Mouse (Mus musculus) heart, embryonic 16.5 days (tissue): ENCODE results near the gene Prkci. TPM values are rescaled to one million over a fixed set of nuclear protein-coding genes. Genes with fewer than 3 reads are reported as not detected.
A peak's percentile ranks its signal among the peaks of the same experiment; 100 is the strongest.

Source experiments
- ATAC-seq: fragments of 200-750 bp; cut with Nextera tagmentation; replicated peaks from 2 replicates; pipeline ENCODE4 v1.8.0; 2017; ENCODE audit warnings: moderate number of reproducible peaks; ENCODE audit not compliant: insufficient read depth, low FRiP score; ENCODE audit errors: extremely low read depth
- H3K27ac ChIP-seq: fragments of 300-500 bp; sonication (generic); 2 replicates; pipeline ENCODE4 v1.5.1; 2014; ENCODE audit warnings: mild to moderate bottlenecking, low read length, control low read depth, moderate library complexity
- H3K27me3 ChIP-seq: fragments of 300-500 bp; sonication (generic); 2 replicates; pipeline ENCODE4 v1.6.1; 2014; ENCODE audit warnings: low read length, mixed read lengths; ENCODE audit not compliant: control insufficient read depth, insufficient read depth
- H3K36me3 ChIP-seq: fragments of 300-500 bp; sonication (generic); 2 replicates; pipeline ENCODE4 v1.6.1; 2014; ENCODE audit not compliant: control insufficient read depth, insufficient read depth
- H3K4me1 ChIP-seq: fragments of 300-500 bp; sonication (generic); 2 replicates; pipeline ENCODE4 v1.6.1; 2014; ENCODE audit warnings: low read length, mixed read lengths; ENCODE audit not compliant: control insufficient read depth, insufficient read depth
- H3K4me2 ChIP-seq: fragments of 300-500 bp; sonication (generic); 2 replicates; pipeline ENCODE4 v1.6.1; 2014; ENCODE audit warnings: low read depth, mild to moderate bottlenecking, control low read depth, low read length
- H3K4me3 ChIP-seq: fragments of 300-500 bp; sonication (generic); 2 replicates; pipeline ENCODE4 v1.5.1; 2014; ENCODE audit warnings: mild to moderate bottlenecking, control low read depth, low read length
- H3K9ac ChIP-seq: fragments of 300-500 bp; sonication (generic); 2 replicates; pipeline ENCODE4 v1.6.1; 2014; ENCODE audit warnings: low read length, control low read depth
- H3K9me3 ChIP-seq: fragments of 300-500 bp; sonication (generic); replicated peaks from 2 replicates; pipeline ENCODE4 v1.6.1; 2016; ENCODE audit warnings: low read length; ENCODE audit not compliant: control insufficient read depth
- WGBS: fragments of 180-500 bp; shearing (Covaris S2); extraction: QIAGEN DNeasy Blood & Tissue Kit; methylation state at CpG from one replicate; pipeline ENCODE4 v1.1.7; 2014; 5-methylcytosine and 5-hydroxymethylcytosine counted together
- polyA plus RNA-seq: library from polyadenylated mRNA; unstranded; fragments of >200 nt; fragmentation: Nextera tagmentation; extraction: Ambion mirVana; gene quantifications from 2 replicates; pipeline ENCODE4 v1.2.1, GENCODE M21; 2015

Prkci gene
- polyA plus RNA-seq = 16.9 and 17.1 TPM in 2 replicates

GRCm38 (mm10) chr3:30995283-30995898 is at the start of gene Prkci:
Gene Prkci, plus strand, starts transcription at chr3:30995747.
- H3K9ac ChIP-seq = peak within 1 kb of the TSS; percentile 97
- peak within 1 kb of the TSS; percentile 93 for H3K27ac ChIP-seq
- peaks cover 26% of the 10 kb centered on the region for H3K4me1 ChIP-seq
- H3K4me2 ChIP-seq = peak within 1 kb of the TSS; percentile 77
- peak within 1 kb of the TSS; percentile 97 for H3K4me3 ChIP-seq
- H3K9me3 ChIP-seq = no peaks in the 10 kb centered on the region
- H3K36me3 ChIP-seq = no peaks in the 10 kb centered on the region
- H3K27me3 ChIP-seq = no peaks in the 10 kb centered on the region
- under 1% methylated on average over 39 of the region's 50 CpGs for WGBS
- peak; percentile 98 for ATAC-seq

- 65% methylated on average over 3 of the region's 3 CpGs for WGBS
- no peak overlapping the region for H3K27ac ChIP-seq
- H3K36me3 ChIP-seq = peaks cover 38% of the 10 kb centered on the region
- ATAC-seq = no peak
- H3K4me1 ChIP-seq = no peaks in the 10 kb centered on the region
- H3K9me3 ChIP-seq = no peaks in the 10 kb centered on the region
- H3K4me2 ChIP-seq = no peak overlapping the region
- H3K4me3 ChIP-seq = no peak overlapping the region
- H3K9ac ChIP-seq = no peak overlapping the region
- H3K27me3 ChIP-seq = no peaks in the 10 kb centered on the region
These were observed 43.9 kb upstream of the Prkci start for GRCm38 (mm10) chr3:30951652-30952051.

- no peak overlapping the region for H3K4me3 ChIP-seq
- H3K9me3 ChIP-seq = no peaks in the 10 kb centered on the region
- H3K27me3 ChIP-seq = no peaks in the 10 kb centered on the region
- no peaks in the 10 kb centered on the region for H3K4me1 ChIP-seq
- no peak for ATAC-seq
- H3K27ac ChIP-seq = no peak overlapping the region
- 84% methylated on average over 12 of the region's 12 CpGs for WGBS
- peaks cover 44% of the 10 kb centered on the region for H3K36me3 ChIP-seq
- H3K4me2 ChIP-seq = no peak overlapping the region
- no peak overlapping the region for H3K9ac ChIP-seq
These were observed 43.1 kb upstream of the Prkci start for GRCm38 (mm10) chr3:30952273-30953070.

GRCm38 (mm10) chr3:30956327-30956726 is 39.2 kb upstream of the Prkci start:
- H3K4me1 ChIP-seq = no peaks in the 10 kb centered on the region
- H3K36me3 ChIP-seq = peaks cover 46% of the 10 kb centered on the region
- no peak overlapping the region for H3K27ac ChIP-seq
- 92% methylated on average over 6 of the region's 6 CpGs for WGBS
- ATAC-seq = no peak
- H3K9me3 ChIP-seq = no peaks in the 10 kb centered on the region
- no peak overlapping the region for H3K4me3 ChIP-seq
- H3K27me3 ChIP-seq = no peaks in the 10 kb centered on the region
- H3K9ac ChIP-seq = no peak overlapping the region
- H3K4me2 ChIP-seq = no peak overlapping the region

GRCm38 (mm10) chr3:30958709-30959108 is 36.8 kb upstream of the Prkci start:
- Histone ChIP-seq H3K27me3 (no peaks in the 10 kb centered on the region), H3K9ac (no peak overlapping the region), H3K4me1 (no peaks in the 10 kb centered on the region), H3K9me3 (0 out of 2 replicates have a peak, but pooled peaks cover 4% of the 10 kb centered on the region), H3K4me3 (no peak overlapping the region), H3K27ac (no peak overlapping the region), H3K36me3 (peaks cover 53% of the 10 kb centered on the region), H3K4me2 (no peak overlapping the region)
- WGBS = 72% methylated on average over 2 of the region's 2 CpGs
- no peak for ATAC-seq

- H3K4me2 ChIP-seq = no peak overlapping the region
- 0 out of 2 replicates have a peak overlapping the region, but pooled peaks have one; percentile 38 for H3K27ac ChIP-seq
- no peak overlapping the region for H3K9ac ChIP-seq
- 0 out of 2 replicates have a peak, but pooled peaks cover 4% of the 10 kb centered on the region for H3K9me3 ChIP-seq
- peaks cover 51% of the 10 kb centered on the region for H3K36me3 ChIP-seq
- no peaks in the 10 kb centered on the region for H3K27me3 ChIP-seq
- no peak for ATAC-seq
- WGBS = 66% methylated on average over 7 of the region's 7 CpGs
- no peaks in the 10 kb centered on the region for H3K4me1 ChIP-seq
- H3K4me3 ChIP-seq = no peak overlapping the region
These were observed 35.4 kb upstream of the Prkci start for GRCm38 (mm10) chr3:30959868-30960831.

GRCm38 (mm10) chr3:30963100-30963499 is 32.4 kb upstream of the Prkci start:
- Histone ChIP-seq H3K36me3 (peaks cover 41% of the 10 kb centered on the region), H3K4me3 (no peak overlapping the region), H3K27ac (no peak overlapping the region), H3K4me1 (peaks cover 4% of the 10 kb centered on the region), H3K9ac (no peak overlapping the region), H3K27me3 (no peaks in the 10 kb centered on the region), H3K4me2 (no peak overlapping the region), H3K9me3 (0 out of 2 replicates have a peak, but pooled peaks cover 4% of the 10 kb centered on the region)
- 89% methylated on average over 4 of the region's 4 CpGs for WGBS
- no peak for ATAC-seq

GRCm38 (mm10) chr3:30964216-30964615 is 31.3 kb upstream of the Prkci start:
- peaks cover 35% of the 10 kb centered on the region for H3K36me3 ChIP-seq
- 0 out of 2 replicates have a peak, but pooled peaks cover 4% of the 10 kb centered on the region for H3K9me3 ChIP-seq
- no peak for ATAC-seq
- WGBS = 86% methylated on average over 3 of the region's 3 CpGs
- no peak overlapping the region for H3K9ac ChIP-seq
- H3K27ac ChIP-seq = no peak overlapping the region
- no peaks in the 10 kb centered on the region for H3K27me3 ChIP-seq
- no peak overlapping the region for H3K4me3 ChIP-seq
- peaks cover 6% of the 10 kb centered on the region for H3K4me1 ChIP-seq
- no peak overlapping the region for H3K4me2 ChIP-seq
